8 mouse cellular contexts compared by ENCODE assay signal in genomic region chr13:10653376-10654085, GRCm38 (mm10).
DNase-seq lines count a peak whose midpoint lies in the region; ATAC-seq and TF ChIP-seq lines count a peak whose summit lies in the region.
"Had no signal": no experiment of that assay in that cellular context is flagged by ENCODE, and none has a peak within 500 bp of the region (broad histone marks: within the 10 kb centered on the region; RNA-seq: fewer than 3 reads in every experiment).

No protein-coding gene starts in this region.

- ATAC-seq in lung, embryonic 16.5 days (ENCODE audit: low read depth), result peak; percentile 47; the same call in 1 of the 2 replicates
- ATAC-seq in lung, postnatal 0 days, result no peak
- peak; percentile 45; the same call in 1 of the 2 replicates for ATAC-seq in forebrain, postnatal 0 days
- peak; percentile 94 for ATAC-seq in hindbrain, embryonic 16.5 days
- ATAC-seq in midbrain, embryonic 14.5 days (ENCODE audit: low FRiP score, low TSS enrichment), result peak; percentile 72; the same call in 1 of the 2 replicates
- no peak for ATAC-seq in intestine, embryonic 15.5 days

- no peak for TF ChIP-seq CTCF in lung, postnatal 0 days (IDR thresholded peaks at IDR 0.05)
- TF ChIP-seq CTCF in forebrain, postnatal 0 days (IDR thresholded peaks at IDR 0.05; ENCODE audit: low read depth), result no peak

- TF ChIP-seq EP300 in lung, postnatal 0 days (IDR thresholded peaks at IDR 0.05), result no peak

- H3K36me3 ChIP-seq in lung, embryonic 16.5 days (ENCODE audit: control insufficient read depth, insufficient read depth, low read length), result no peaks in the 10 kb centered on the region
- no peaks in the 10 kb centered on the region for H3K36me3 ChIP-seq in lung, postnatal 0 days (ENCODE audit: insufficient read depth, low read length)
- H3K36me3 ChIP-seq in forebrain, postnatal 0 days (ENCODE audit: insufficient read depth), result no peaks in the 10 kb centered on the region
- H3K36me3 ChIP-seq in hindbrain, embryonic 16.5 days (ENCODE audit: control insufficient read depth, insufficient read depth, low read length), result no peaks in the 10 kb centered on the region
- H3K36me3 ChIP-seq in midbrain, embryonic 14.5 days (ENCODE audit: control insufficient read depth, insufficient read depth, low read length), result no peaks in the 10 kb centered on the region
- H3K36me3 ChIP-seq in intestine, embryonic 15.5 days, result no peaks in the 10 kb centered on the region
- H3K36me3 ChIP-seq: heart, embryonic 15.5 days had no signal

- no peak overlapping the region for H3K4me3 ChIP-seq in lung, embryonic 16.5 days (ENCODE audit: low read length)
- no peak overlapping the region for H3K4me3 ChIP-seq in lung, postnatal 0 days (ENCODE audit: low read depth, low read length)
- no peak overlapping the region for H3K4me3 ChIP-seq in forebrain, postnatal 0 days (ENCODE audit: low read depth, low read length)
- H3K4me3 ChIP-seq in hindbrain, embryonic 16.5 days (ENCODE audit: low read length), result no peak overlapping the region
- H3K4me3 ChIP-seq in midbrain, embryonic 14.5 days (replicated peaks; ENCODE audit: low read depth, low read length), result no peak overlapping the region
- H3K4me3 ChIP-seq in intestine, embryonic 15.5 days (replicated peaks), result no peak overlapping the region
- H3K4me3 ChIP-seq: heart, embryonic 15.5 days had no signal

- no peaks in the 10 kb centered on the region for H3K27me3 ChIP-seq in lung, embryonic 16.5 days (ENCODE audit: control insufficient read depth, insufficient read depth, low read depth, low read length)
- no peaks in the 10 kb centered on the region for H3K27me3 ChIP-seq in lung, postnatal 0 days (replicated peaks; ENCODE audit: insufficient read depth, low read length)
- no peaks in the 10 kb centered on the region for H3K27me3 ChIP-seq in forebrain, postnatal 0 days (ENCODE audit: insufficient read depth, low read length)
- no peaks in the 10 kb centered on the region for H3K27me3 ChIP-seq in hindbrain, embryonic 16.5 days (replicated peaks; ENCODE audit: control insufficient read depth, insufficient read depth, low read length)
- H3K27me3 ChIP-seq in midbrain, embryonic 14.5 days (ENCODE audit: control insufficient read depth, insufficient read depth, low read length), result no peaks in the 10 kb centered on the region
- no peaks in the 10 kb centered on the region for H3K27me3 ChIP-seq in intestine, embryonic 15.5 days (replicated peaks)
- H3K27me3 ChIP-seq: heart, embryonic 15.5 days had no signal

- no peak overlapping the region for H3K4me2 ChIP-seq in lung, embryonic 16.5 days (ENCODE audit: low read depth, low read length)
- no peak overlapping the region for H3K4me2 ChIP-seq in lung, postnatal 0 days (replicated peaks; ENCODE audit: low read depth, low read length)
- H3K4me2 ChIP-seq in forebrain, postnatal 0 days (ENCODE audit: low read depth), result no peak overlapping the region
- H3K4me2 ChIP-seq in hindbrain, embryonic 16.5 days (ENCODE audit: low read length), result no peak overlapping the region
- H3K4me2 ChIP-seq in midbrain, embryonic 14.5 days (ENCODE audit: low read length), result no peak overlapping the region
- H3K4me2 ChIP-seq in intestine, embryonic 15.5 days (replicated peaks), result no peak overlapping the region
- H3K4me2 ChIP-seq: heart, embryonic 15.5 days had no signal

- H3K9ac ChIP-seq in lung, embryonic 16.5 days (ENCODE audit: low read length), result no peak overlapping the region
- no peak overlapping the region for H3K9ac ChIP-seq in lung, postnatal 0 days (replicated peaks; ENCODE audit: low read depth)
- H3K9ac ChIP-seq in forebrain, postnatal 0 days, result no peak overlapping the region
- H3K9ac ChIP-seq in hindbrain, embryonic 16.5 days (ENCODE audit: low read depth, low read length), result no peak overlapping the region
- no peak overlapping the region for H3K9ac ChIP-seq in midbrain, embryonic 14.5 days (replicated peaks; ENCODE audit: low read length)
- no peak overlapping the region for H3K9ac ChIP-seq in intestine, embryonic 15.5 days
- H3K9ac ChIP-seq: heart, embryonic 15.5 days had no signal

- H3K4me1 ChIP-seq in lung, embryonic 16.5 days (replicated peaks; ENCODE audit: control insufficient read depth, insufficient read depth, low read length), result 0 out of 2 replicates have a peak, but pooled peaks cover 3% of the 10 kb centered on the region
- H3K4me1 ChIP-seq in lung, postnatal 0 days (ENCODE audit: insufficient read depth, low read depth, low read length), result no peaks in the 10 kb centered on the region
- no peaks in the 10 kb centered on the region for H3K4me1 ChIP-seq in forebrain, postnatal 0 days (ENCODE audit: insufficient read depth)
- H3K4me1 ChIP-seq in hindbrain, embryonic 16.5 days (ENCODE audit: control insufficient read depth, insufficient read depth, low read depth, low read length), result no peaks in the 10 kb centered on the region
- no peaks in the 10 kb centered on the region for H3K4me1 ChIP-seq in midbrain, embryonic 14.5 days (ENCODE audit: control insufficient read depth, insufficient read depth, low read length)
- no peaks in the 10 kb centered on the region for H3K4me1 ChIP-seq in intestine, embryonic 15.5 days (replicated peaks)
- H3K4me1 ChIP-seq: heart, embryonic 15.5 days had no signal

- H3K9me3 ChIP-seq in lung, embryonic 16.5 days (ENCODE audit: control insufficient read depth, low read length), result no peaks in the 10 kb centered on the region
- no peaks in the 10 kb centered on the region for H3K9me3 ChIP-seq in lung, postnatal 0 days (ENCODE audit: low read length)
- no peaks in the 10 kb centered on the region for H3K9me3 ChIP-seq in forebrain, postnatal 0 days (ENCODE audit: low read length)
- no peaks in the 10 kb centered on the region for H3K9me3 ChIP-seq in hindbrain, embryonic 16.5 days (ENCODE audit: control insufficient read depth, low read length)
- H3K9me3 ChIP-seq in midbrain, embryonic 14.5 days (ENCODE audit: control insufficient read depth, low read length), result no peaks in the 10 kb centered on the region
- H3K9me3 ChIP-seq in intestine, embryonic 15.5 days, result no peaks in the 10 kb centered on the region
- H3K9me3 ChIP-seq: heart, embryonic 15.5 days had no signal

- DNase-seq in lung, postnatal 0 days (ENCODE audit: low spot score), result no peak
- peak; percentile 24 for DNase-seq in forebrain, postnatal 0 days
- peak; percentile 65 for DNase-seq in midbrain, embryonic 14.5 days
- DNase-seq in spleen, postnatal 10 days (ENCODE audit: low spot score in 2 of 2), result no peak

- no peak overlapping the region for H3K27ac ChIP-seq in lung, embryonic 16.5 days (ENCODE audit: low read length)
- no peak overlapping the region for H3K27ac ChIP-seq in lung, postnatal 0 days (ENCODE audit: low read length)
- H3K27ac ChIP-seq in forebrain, postnatal 0 days (ENCODE audit: low read depth, low read length), result no peak overlapping the region
- H3K27ac ChIP-seq in hindbrain, embryonic 16.5 days (ENCODE audit: low read depth, low read length), result no peak overlapping the region
- no peak overlapping the region for H3K27ac ChIP-seq in midbrain, embryonic 14.5 days (replicated peaks; ENCODE audit: low read depth, low read length)
- H3K27ac ChIP-seq in intestine, embryonic 15.5 days, result no peak overlapping the region
- H3K27ac ChIP-seq: heart, embryonic 15.5 days had no signal

- 51% methylated on average over 9 of the region's 9 CpGs for WGBS in lung, embryonic 16.5 days
- WGBS in lung, postnatal 0 days, result 43% methylated on average over 9 of the region's 9 CpGs
- 49% methylated on average over 9 of the region's 9 CpGs for WGBS in forebrain, postnatal 0 days
- WGBS in hindbrain, embryonic 16.5 days, result 57% methylated on average over 9 of the region's 9 CpGs
- 35% methylated on average over 9 of the region's 9 CpGs for WGBS in midbrain, embryonic 14.5 days
- 59% methylated on average over 9 of the region's 9 CpGs for WGBS in intestine, embryonic 15.5 days

Comparison
In these comparisons a context has a peak if more than half of its experiments do, and no peak if none do; other contexts are left out.
1. ATAC-seq: peak in lung, embryonic 16.5 days (single experiment), forebrain, postnatal 0 days (single experiment), hindbrain, embryonic 16.5 days (single experiment) and midbrain, embryonic 14.5 days (single experiment); none in lung, postnatal 0 days (single experiment) and intestine, embryonic 15.5 days (single experiment).
2. DNase-seq: peak in forebrain, postnatal 0 days (single experiment) and midbrain, embryonic 14.5 days (single experiment); none in lung, postnatal 0 days (single experiment) and spleen, postnatal 10 days (0 of 2).